Comparison of ENCODE assay signal across 16 mouse cellular contexts in genomic region chr2:27447782-27448181, GRCm38 (mm10). TPM values are rescaled to one million over a fixed set of nuclear protein-coding genes. Genes with fewer than 3 reads are reported as not detected.
DNase-seq lines count a peak whose midpoint lies in the region; ATAC-seq and TF ChIP-seq lines count a peak whose summit lies in the region.
"Had no signal": no experiment of that assay in that cellular context is flagged by ENCODE, and none has a peak within 500 bp of the region (broad histone marks: within the 10 kb centered on the region; RNA-seq: fewer than 3 reads in every experiment).

No protein-coding gene starts in this region.

- peak; percentile 3 for DNase-seq in adrenal gland, postnatal 25 days
- DNase-seq in adrenal gland, adult 2 months, result no peak
- no peak for DNase-seq in kidney, postnatal 0 days (ENCODE audit: low spot score)
- peak; percentile 32 for DNase-seq in retina, embryonic 14.5 days (ENCODE audit: low spot score)
- no peak for DNase-seq in retina, postnatal 1 day
- DNase-seq in urinary bladder, postnatal 36 days (ENCODE audit: low spot score in 2 of 2), result no peak
- DNase-seq: cerebellum, adult 2 months; gastrocnemius, postnatal 14 days; heart, postnatal 14 days; kidney, postnatal 36 days; lung, postnatal 4 days had no signal

- no peak for ATAC-seq in kidney, postnatal 0 days (replicated peaks; ENCODE audit: low FRiP score, low read depth)
- no peak for ATAC-seq in kidney, embryonic 14.5 days (ENCODE audit: low FRiP score, low TSS enrichment)
- peak; percentile 61; the same call in 1 of the 2 replicates for ATAC-seq in megakaryocyte progenitor cell, adult 5-6 weeks (replicated peaks; ENCODE audit: poor library complexity)
- ATAC-seq: activated CD4-positive, CD25-positive, alpha-beta regulatory T cell, adult 4 months; forebrain, embryonic 15.5 days; inflammation-experienced regulatory T-cells, adult 6 months had no signal

- 85% methylated on average over 5 of the region's 5 CpGs for WGBS in kidney, postnatal 0 days
- 90% methylated on average over 5 of the region's 5 CpGs for WGBS in kidney, embryonic 14.5 days

- no peak overlapping the region for H3K4me3 ChIP-seq in kidney, postnatal 0 days (replicated peaks; ENCODE audit: low read depth, low read length)
- H3K4me3 ChIP-seq in kidney, embryonic 14.5 days (ENCODE audit: low read length), result no peak overlapping the region
- H3K4me3 ChIP-seq: forebrain, embryonic 15.5 days had no signal

- H3K9ac ChIP-seq in kidney, postnatal 0 days (ENCODE audit: low read depth, low read length), result no peak overlapping the region
- no peak overlapping the region for H3K9ac ChIP-seq in kidney, embryonic 14.5 days (ENCODE audit: low read depth, low read length)
- H3K9ac ChIP-seq: forebrain, embryonic 15.5 days had no signal

- H3K4me1 ChIP-seq in kidney, postnatal 0 days (replicated peaks; ENCODE audit: insufficient read depth, low read length), result no peaks in the 10 kb centered on the region
- H3K4me1 ChIP-seq in kidney, embryonic 14.5 days (ENCODE audit: control insufficient read depth, insufficient read depth, low read length), result no peaks in the 10 kb centered on the region

- no peaks in the 10 kb centered on the region for H3K27me3 ChIP-seq in kidney, postnatal 0 days (ENCODE audit: insufficient read depth, low read length)
- H3K27me3 ChIP-seq in kidney, embryonic 14.5 days (ENCODE audit: control insufficient read depth, insufficient read depth, low read length), result no peaks in the 10 kb centered on the region
- H3K27me3 ChIP-seq: forebrain, embryonic 15.5 days had no signal

- H3K4me2 ChIP-seq in kidney, postnatal 0 days (ENCODE audit: low read length), result no peak overlapping the region
- H3K4me2 ChIP-seq in kidney, embryonic 14.5 days (replicated peaks; ENCODE audit: low read depth, low read length), result no peak overlapping the region
- H3K4me2 ChIP-seq: forebrain, embryonic 15.5 days had no signal

- H3K27ac ChIP-seq in kidney, postnatal 0 days, result no peak overlapping the region
- H3K27ac ChIP-seq in kidney, embryonic 14.5 days (ENCODE audit: low read depth, low read length), result no peak overlapping the region
- H3K27ac ChIP-seq: forebrain, embryonic 15.5 days had no signal

- no peaks in the 10 kb centered on the region for H3K9me3 ChIP-seq in kidney, postnatal 0 days (replicated peaks; ENCODE audit: low read length)
- H3K9me3 ChIP-seq in kidney, embryonic 14.5 days (ENCODE audit: control insufficient read depth, low read length), result no peaks in the 10 kb centered on the region
- H3K9me3 ChIP-seq: forebrain, embryonic 15.5 days had no signal

- peaks cover 56% of the 10 kb centered on the region for H3K36me3 ChIP-seq in kidney, postnatal 0 days (ENCODE audit: insufficient read depth, low read length)
- peaks cover 80% of the 10 kb centered on the region for H3K36me3 ChIP-seq in kidney, embryonic 14.5 days (ENCODE audit: control insufficient read depth, insufficient read depth, low read length)

- TF ChIP-seq CTCF in kidney, postnatal 0 days (IDR thresholded peaks at IDR 0.05; ENCODE audit: low read depth), result peak; percentile 45; the same call in 1 of the 2 replicates

RNA-seq across cellular contexts. Expression of gene Brd3os, which starts 5.7 kb away (rescaled TPM):
- 11.0 and 12.8 TPM in 2 replicates for total RNA-seq in adrenal gland, postnatal 25 days (2021)
- total RNA-seq in adrenal gland, adult 2 months (2021), result 10 to 100 TPM in 1 of 2 experiments, 1 to 10 TPM in 1; 6.2 to 17.2 TPM
- polyA plus RNA-seq in adrenal gland, adult 2 months (2012; rRNA removed), result 46.0 and 60.2 TPM in 2 replicates
- 10.2 TPM in 2 replicates for polyA plus RNA-seq in kidney, postnatal 0 days (2015; fragmentation: Nextera tagmentation; extraction: Ambion mirVana)
- 10.4 and 12.0 TPM in 2 replicates for polyA plus RNA-seq in kidney, embryonic 14.5 days (2014; fragmentation: Nextera tagmentation; extraction: Ambion mirVana)
- total RNA-seq in megakaryocyte progenitor cell, adult 5-6 weeks (2015), result 0.12 TPM in 1 of 2 replicates, not detected in the other
- 0.14 TPM in 1 of 2 replicates, not detected in the other for total RNA-seq in megakaryocyte progenitor cell, adult 5-6 weeks (2017)
- polyA plus RNA-seq: inflammation-experienced regulatory T-cells, adult 6 months had no signal

RNA-seq across cellular contexts. Expression of gene Vav2, which starts 20.9 kb away (rescaled TPM):
- 25.0 and 26.8 TPM in 2 replicates for total RNA-seq in adrenal gland, postnatal 25 days (2021)
- 10 to 100 TPM; 20.1 to 27.6 TPM for total RNA-seq in adrenal gland, adult 2 months (2021)
- polyA plus RNA-seq in adrenal gland, adult 2 months (2012; rRNA removed), result 29.7 and 30.9 TPM in 2 replicates
- 4.7 and 5.6 TPM in 2 replicates for polyA plus RNA-seq in kidney, postnatal 0 days (2015; fragmentation: Nextera tagmentation; extraction: Ambion mirVana)
- 6.3 and 8.2 TPM in 2 replicates for polyA plus RNA-seq in kidney, embryonic 14.5 days (2014; fragmentation: Nextera tagmentation; extraction: Ambion mirVana)
- 4.8 and 7.5 TPM in 2 replicates for total RNA-seq in megakaryocyte progenitor cell, adult 5-6 weeks (2015)
- total RNA-seq in megakaryocyte progenitor cell, adult 5-6 weeks (2017), result 5.7 and 9.2 TPM in 2 replicates

RNA-seq across cellular contexts. Expression of gene Brd3, which starts 59.7 kb away (rescaled TPM):
- 81.8 and 110 TPM in 2 replicates for total RNA-seq in adrenal gland, postnatal 25 days (2021)
- 10 to 100 TPM; 56.9 to 61.6 TPM for total RNA-seq in adrenal gland, adult 2 months (2021)
- polyA plus RNA-seq in adrenal gland, adult 2 months (2012; rRNA removed), result 59.3 and 60.1 TPM in 2 replicates
- 85.4 and 91.4 TPM in 2 replicates for polyA plus RNA-seq in kidney, postnatal 0 days (2015; fragmentation: Nextera tagmentation; extraction: Ambion mirVana)
- 134 and 147 TPM in 2 replicates for polyA plus RNA-seq in kidney, embryonic 14.5 days (2014; fragmentation: Nextera tagmentation; extraction: Ambion mirVana)
- total RNA-seq in megakaryocyte progenitor cell, adult 5-6 weeks (2015), result 52.4 and 54.7 TPM in 2 replicates
- 26.7 and 29.4 TPM in 2 replicates for total RNA-seq in megakaryocyte progenitor cell, adult 5-6 weeks (2017)

Comparison
In these comparisons a context has a peak if more than half of its experiments do, and no peak if none do; other contexts are left out.
1. DNase-seq: peak in adrenal gland, postnatal 25 days (single experiment) and retina, embryonic 14.5 days (single experiment); none in adrenal gland, adult 2 months (single experiment), kidney, postnatal 0 days (single experiment), retina, postnatal 1 day (single experiment) and urinary bladder, postnatal 36 days (0 of 2).
2. RNA of gene Brd3os, which starts 5.7 kb away (total RNA-seq): 6.2 to 17.2 TPM in adrenal gland, adult 2 months and 11.0 to 12.8 TPM in adrenal gland, postnatal 25 days; 0.12 to 0.14 TPM in megakaryocyte progenitor cell, adult 5-6 weeks; every median in the first group is over 4 times any median in the second.